Mouse (Mus musculus) liver, postnatal 0 days (tissue): ENCODE data around the gene Gm28048.

Experiments used
- CTCF ChIP-seq: sonication (generic); IDR thresholded peaks from 2 replicates; pipeline ENCODE4 v1.5.1; 2016; ENCODE audit warnings: antibody characterized with exemption, low read depth
- EP300 ChIP-seq: IDR thresholded peaks from 2 replicates; pipeline ENCODE4 v1.6.1; 2016; ENCODE audit warnings: antibody characterized with exemption, low read depth, mild to moderate bottlenecking

GRCm38 (mm10) chr11:22970546-22970945 is 11.3 kb downstream of the Gm28048 start:
- no peak for TF ChIP-seq CTCF
- TF ChIP-seq EP300: no peak
